Mouse (Mus musculus): ENCODE results near the gene Cadps2.

The Cadps2 gene

DNA sequence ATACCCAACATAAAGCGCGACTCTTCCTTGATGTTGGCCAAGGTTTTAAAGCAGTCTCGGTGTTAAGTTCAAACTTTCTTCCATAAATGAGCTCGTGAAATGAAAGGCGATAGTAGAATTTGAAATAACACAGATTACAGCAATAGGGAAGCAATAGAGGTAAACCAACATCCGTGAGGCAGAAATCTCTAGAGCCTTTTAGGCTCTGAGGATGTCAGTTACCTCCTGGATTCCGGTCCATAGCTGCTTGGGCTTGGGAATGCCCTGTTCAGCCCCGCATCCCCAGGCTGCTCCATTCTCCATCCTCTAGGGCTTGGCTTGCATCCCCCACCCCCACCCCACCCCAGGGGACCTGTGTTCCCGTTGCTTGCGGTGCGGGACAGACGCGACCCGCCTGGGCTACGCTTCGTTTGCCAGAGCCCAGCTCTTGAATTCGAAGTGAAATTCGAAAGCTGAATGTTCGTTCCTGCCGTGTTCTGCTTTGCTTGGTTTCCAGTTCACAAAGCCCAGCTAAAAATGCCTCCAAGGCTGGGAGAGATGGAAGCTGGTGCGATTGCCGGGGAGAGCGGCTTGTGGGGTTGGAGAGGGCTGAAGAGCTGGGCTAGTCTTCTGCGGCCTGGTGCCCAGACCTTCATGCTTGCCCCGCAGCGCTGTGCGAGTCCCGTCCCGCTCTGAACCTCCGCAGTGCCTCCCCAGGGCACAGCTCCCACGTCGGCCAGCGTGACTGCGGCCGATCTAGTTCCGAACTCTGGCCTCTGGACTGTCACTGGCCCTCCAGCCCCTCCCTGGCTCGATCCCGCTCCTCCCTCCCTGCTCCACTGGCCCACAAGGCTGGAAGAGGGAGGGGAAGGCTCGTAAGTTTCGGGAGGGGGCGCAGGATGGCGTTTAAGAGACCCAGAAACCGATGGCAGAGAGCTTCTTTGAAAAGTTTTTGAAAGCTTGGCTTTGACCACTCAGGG, 585.6 kb downstream of the Cadps2 start:
- DNase-seq (ENCODE audit: low read depth, low spot score), result no peak

DNA sequence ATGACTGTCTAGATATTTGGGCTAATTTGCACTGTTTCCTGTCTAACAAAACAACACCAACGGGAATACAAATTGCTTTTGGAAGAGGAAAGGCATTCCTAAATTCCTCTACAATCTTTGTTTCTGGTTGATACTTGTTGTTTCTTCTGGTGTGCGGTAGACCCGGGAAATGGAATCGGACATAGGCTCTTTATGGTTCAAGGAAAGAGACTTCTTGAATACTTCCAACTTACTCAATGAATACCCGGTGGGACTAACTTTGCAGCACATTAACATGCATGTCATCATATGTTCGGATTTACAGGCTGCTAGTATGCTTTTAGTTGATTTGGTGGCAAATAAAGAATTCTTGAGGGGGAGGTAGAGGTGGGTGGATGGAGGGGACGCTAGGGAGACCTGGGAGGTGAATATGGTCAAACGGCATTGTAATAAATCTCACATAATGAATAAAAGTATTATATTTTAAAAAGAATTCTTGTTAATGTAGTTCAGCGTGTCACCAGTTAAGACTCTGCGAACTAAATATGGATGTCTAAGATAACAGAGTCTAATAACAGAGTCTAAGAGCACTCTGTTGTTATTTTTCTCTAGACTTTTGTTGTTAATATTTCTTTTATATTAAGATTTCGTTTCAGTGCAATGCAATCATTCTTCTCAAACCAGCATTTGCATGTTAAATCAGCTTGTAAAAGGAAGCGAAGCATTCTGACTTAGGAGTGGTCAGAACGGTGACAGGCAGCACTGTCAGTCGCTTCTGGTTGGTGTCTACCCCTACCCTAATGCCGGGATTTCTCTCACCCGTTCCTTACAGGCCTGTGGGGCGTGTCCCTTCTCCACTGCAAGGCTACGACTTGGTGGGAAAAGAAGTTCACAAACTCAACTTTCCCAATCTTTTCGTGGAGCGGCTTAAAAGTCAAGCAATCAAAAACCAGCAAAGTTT, 586.8 kb downstream of the Cadps2 start:
- DNase-seq (ENCODE audit: low read depth, low spot score), result no peak

DNA sequence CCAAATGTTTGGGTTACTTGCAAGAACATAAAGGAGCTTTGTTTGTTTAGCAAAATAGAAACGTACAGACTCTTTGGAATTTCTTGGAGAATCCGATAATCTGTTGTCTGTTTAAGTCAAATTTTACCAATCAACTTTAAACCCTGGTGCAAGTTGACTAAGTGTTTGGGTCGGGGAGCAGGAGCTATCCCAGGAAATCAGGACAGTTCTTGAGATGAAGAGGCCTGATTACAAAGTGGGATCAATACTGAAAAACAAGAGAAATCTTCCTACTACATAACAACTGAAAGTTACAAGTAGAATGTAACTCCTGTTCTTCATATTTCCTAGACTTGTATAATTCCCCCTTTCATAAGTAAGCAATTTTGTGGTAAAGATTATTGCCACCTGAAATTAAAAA, 587.8 kb downstream of the Cadps2 start:
- DNase-seq (ENCODE audit: low read depth, low spot score), result no peak

DNA sequence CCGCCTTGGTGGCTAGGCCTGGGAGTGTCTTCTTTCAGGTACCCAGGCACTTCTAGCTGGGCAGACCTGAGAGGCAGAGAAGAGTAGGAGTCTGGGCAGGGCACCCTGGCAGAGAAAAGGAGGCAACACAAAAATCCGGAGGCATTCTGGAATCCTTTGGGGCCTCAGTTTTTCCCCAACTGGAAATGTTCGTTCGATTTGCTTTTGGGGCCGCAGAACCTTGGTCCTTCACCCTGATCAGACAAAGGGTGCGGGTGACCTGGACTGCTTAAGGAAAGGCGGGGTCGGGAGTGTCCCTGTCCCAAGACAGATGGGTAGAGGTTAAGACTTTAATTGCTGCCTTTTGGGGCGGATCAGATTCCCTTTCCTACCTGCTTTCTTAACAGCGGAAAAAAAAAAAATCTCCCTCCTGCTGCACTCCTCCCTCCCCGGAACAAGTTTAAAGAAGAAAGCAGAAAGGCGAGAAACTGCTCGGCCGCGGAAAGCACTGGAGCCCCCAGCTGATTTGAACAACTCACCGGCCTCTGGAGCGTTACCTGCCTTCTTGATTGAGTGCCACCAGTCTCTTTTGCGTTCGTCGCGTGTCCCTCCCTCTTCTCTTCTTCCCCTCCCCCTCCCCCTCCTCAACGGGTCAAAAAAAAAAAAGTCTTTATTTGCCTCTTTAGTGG, 588.8 kb downstream of the Cadps2 start:
- no peak for DNase-seq (ENCODE audit: low read depth, low spot score)

DNA sequence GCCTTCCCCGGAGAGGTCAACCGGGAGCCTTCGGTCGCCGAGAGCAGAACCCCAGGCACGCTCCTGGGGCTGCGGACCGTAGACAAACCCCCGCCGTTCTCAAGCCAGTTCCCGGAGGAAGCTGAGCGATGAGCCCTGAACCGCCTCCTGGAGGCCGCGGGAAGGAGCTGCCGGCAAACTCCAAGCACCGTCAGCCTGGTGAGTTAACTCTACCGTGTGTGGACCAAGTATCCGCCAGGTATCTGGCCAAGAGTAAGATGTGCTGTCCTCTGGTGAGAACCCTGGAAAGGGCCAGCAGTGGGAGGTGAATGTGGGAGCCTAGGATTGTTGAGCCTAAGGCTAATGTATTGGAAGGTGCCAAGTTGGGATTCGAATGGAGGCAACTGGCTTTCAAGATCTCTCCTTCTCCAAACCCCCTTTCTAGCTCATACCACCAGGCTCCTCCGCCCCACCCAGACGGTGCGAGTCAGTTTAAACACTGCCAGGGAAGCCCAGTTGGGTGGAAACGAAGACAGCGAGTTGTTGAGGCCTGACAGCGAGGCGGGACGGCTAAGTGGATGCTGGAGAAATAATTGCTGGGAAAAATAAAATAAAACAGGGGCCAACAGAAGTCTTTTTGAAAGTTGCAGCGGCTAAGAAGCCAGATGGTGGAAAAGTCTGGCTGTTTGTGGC, 589.5 kb downstream of the Cadps2 start:
- DNase-seq (ENCODE audit: low read depth, low spot score), result no peak

DNA sequence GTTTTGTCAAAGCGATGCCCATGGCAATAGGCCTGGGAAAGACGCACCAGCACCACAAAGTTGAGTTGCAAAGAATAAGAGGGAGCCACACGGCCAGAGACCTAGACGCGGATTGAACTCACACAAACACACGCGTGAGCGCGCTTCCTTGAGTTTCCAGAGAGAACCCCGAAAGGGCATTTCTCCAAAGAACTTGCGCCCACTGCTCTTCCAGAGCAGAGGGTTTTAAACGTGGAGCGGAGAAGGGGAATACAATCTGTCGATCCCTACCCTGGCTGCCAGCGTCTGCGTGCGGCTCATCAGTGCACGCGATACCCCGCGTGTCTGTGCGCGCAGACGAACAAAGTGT, 590.2 kb downstream of the Cadps2 start:
- no peak for DNase-seq (ENCODE audit: low read depth, low spot score)

DNA sequence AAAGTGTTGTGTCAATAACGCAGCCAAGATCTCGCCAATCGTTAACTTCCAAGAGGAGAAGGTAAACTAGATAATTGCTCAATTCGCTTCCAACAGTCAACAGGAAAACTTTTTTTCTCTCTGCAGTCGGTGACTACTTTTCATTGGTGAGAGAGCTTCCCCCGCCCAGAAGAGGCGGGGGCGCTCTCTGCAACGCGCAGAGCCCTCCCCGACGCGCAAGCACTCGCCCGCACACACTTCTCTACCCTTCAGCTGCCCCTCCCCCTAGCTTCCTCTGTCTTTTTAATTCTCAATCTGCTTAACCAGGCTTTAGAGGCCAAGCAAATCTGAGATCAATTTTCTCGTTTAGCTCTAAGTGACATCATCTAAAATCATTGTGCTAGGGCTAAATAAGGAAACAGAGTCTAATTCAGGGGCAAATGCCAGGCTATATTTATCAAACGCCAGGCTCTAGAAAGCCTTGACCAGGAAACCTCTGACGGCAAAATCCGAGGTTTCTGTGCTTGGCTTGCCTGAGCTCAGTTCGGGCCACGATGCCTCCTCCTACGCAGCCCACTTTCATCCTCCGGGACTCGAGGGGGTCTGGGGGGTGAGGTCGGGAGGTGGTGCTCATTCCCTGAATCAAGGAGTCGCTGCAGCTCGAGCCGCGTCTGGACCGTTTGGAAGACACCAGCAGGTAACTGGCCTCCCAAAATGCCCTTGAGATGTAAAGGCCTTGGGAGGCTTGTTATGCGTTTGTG, 590.7 kb downstream of the Cadps2 start, which contains the start of gene Fezf1:
Gene Fezf1, minus strand, starts transcription at position 50 of the 740 bp plus-strand sequence.
- no peak for DNase-seq (ENCODE audit: low read depth, low spot score)

DNA sequence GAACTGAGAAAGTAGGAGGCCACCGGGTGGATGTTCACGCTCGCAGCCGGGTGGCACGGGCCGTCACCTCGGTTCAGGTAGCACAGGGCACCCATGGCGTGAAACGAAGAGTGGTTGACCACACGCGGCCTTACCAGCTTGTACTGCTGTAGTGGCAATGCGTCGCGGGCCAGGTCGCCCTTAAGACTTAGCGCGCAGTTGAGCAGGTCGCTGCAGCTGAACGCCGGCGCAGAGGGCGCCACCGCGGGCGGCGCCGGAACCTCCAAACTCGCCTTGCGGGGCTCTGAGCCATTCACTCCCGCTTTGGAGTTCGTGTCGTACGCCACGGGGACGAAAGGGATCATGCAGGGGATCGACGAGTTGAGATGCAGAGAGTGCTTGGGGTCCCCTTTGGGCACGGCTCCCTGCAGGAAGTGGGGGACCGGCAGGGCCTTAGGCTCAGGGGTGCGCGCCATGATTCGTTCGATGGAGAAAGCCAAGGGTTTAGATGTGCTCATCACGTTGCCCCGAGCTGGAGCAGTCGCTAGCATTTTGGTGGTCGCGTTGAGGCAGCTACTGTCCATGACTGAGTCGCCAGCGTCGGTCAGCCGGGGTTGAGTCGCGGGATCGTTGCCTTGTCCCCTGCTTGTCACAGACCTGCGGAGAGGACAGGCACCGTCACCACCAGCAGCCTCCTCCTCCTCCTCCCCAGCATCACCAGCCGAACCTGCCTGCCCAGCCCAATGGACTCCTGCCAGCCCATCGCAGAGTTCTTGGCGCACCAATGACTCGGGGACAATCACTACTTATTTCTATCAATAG, 591.5 kb downstream of the Cadps2 start:
- no peak for DNase-seq (ENCODE audit: low read depth, low spot score)

DNA sequence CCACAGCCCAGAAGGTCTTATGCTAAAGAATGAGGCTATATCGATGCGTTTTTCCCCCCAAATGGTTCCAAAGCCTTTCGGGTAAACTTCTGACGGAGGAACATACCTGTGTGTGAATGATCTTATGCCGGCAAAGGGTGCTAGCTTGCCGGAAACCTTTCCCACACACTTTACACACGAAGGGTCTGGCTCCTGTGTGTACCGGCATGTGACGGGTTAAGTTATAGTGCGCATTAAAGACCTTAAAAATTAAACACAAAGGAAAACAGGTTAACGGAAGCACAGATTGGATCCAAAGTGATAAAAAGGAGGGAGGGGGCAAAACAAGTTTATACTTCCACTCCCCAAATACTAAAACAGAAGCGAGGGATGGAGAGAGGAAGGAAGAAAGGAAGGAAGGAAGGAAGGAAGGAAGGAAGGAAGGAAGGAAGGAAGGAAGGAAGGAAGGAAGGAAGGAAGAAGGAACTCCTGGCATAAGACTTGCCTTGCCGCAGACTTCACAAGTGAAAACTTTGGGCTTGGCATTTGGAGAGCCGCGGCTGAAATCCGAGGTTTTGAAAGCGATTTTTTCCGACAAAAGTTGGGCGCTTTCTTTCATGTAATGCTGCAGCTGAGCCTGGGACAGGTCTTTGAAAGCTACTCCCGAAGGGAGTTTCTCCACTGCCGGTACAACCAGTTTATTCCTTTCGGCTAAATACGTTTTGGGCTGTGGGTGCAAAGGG, 592.3 kb downstream of the Cadps2 start:
- DNase-seq (ENCODE audit: low read depth, low spot score), result no peak

DNA sequence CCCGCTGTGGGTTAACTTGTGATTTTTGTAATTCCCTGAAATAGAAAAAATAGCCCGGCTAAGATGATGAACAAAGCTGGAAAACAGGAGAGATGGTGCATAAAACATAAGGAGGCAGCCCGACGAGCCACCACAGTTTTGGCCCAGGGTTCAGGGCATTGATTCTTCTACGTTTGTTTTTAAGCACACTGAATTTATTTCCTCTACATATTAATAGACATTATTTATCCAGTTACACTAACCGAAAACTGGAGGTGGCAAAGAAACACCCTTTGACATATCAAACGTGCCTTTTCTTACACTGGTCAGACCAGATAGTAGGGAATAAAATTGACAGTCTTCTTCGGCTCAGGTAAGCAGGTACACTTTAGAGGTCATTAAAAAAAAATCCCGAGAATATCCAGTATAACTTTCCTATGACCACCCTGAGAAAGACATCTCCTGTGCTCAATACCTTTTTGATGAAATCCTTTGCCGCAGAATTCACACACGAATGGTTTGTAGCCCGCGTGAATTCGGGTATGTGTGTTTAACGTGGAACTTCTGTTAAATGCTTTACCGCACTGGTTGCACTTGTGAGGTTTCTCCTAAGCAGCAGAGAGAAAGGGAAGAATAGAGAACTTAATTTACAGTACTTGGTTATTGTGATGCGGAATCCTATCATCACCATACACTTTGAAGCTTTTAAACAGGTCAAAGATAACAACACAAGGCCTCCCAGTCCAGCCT, 593.0 kb downstream of the Cadps2 start:
- DNase-seq (ENCODE audit: low read depth, low spot score), result no peak

DNA sequence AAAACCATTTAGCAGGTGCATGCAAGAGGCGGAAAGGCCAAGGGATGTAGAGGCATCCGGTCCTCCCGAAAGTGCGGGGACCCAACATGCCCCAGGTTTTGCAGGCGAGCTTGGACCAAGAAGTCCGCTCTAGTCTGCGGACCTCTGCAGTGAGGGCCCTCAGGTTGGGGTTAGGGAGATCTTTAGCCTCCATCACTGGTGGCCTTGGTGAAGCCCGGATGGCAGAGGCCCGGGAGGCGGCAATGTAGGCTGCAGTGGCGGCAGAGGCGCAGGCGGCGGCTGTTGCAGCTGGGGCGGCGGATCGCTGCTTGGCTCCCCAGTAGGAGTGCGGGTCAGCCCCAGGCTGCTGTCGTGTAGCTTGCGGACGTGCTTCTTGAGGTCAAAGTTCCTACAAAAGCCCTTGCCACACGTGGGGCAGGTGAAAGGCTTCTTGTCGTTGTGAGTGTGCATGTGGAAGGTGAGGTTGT, 593.6 kb downstream of the Cadps2 start:
- no peak for DNase-seq (ENCODE audit: low read depth, low spot score)

DNA sequence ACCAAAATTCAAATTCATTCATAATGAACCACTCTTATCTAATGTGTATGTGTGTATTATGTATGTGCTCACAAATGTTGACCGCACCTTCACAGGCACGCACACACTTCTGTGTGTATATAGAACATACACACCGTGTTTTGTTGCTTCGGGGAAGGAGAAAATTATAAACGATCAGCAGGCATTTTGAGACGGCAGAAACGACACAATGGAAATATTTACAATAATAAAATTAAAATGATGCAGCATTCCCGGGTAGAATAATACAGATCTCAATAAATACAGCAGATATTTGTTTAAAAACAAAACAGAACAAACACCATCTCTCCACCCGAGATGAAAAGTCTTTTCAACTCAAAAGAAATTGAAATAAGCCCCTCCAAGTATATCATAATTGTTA, 594.1 kb downstream of the Cadps2 start:
- DNase-seq (ENCODE audit: low read depth, low spot score), result no peak

DNA sequence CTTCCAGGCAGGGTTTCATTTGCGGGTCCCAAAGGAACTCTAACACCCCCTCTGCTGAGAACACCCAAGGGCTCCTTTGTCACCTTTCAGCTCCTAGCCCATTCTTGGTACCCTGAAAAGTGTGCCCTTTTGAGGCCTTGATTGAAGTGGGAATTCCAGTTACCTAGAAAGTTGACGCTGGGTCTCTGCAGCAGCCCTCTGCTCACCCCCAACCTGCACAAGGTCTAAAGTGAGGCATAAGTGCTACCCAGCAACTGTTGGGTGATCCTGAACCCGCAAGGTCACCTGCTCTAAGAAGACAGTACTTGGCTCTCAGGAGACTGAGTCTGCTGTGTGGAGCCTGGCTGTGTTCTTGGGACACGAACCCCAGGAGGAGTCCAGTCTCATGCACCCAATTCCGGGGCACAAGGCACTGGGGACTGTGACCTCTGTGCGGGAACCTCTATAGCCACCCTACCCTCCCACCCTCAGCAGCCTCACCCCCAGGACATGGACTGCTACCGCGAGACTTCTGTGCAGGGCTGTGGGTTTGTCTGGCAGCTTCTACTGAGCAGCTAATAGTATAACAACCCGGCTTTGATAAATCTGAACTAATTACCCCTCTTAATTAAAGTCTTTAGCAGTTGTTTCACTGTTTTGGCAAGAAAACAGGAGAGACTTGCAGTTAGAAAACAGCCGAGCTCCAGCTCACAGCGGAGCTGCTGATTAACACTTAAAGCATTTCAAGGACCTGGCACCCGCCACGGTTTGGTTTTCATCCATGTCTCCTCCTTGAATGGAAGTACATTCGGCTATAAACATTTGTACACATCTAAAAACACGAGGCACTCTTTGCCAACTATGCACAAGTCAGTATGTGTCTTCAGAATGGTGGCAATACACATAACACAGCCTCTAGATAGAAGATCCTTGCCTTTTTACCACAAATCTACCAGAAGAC, 595.1 kb downstream of the Cadps2 start:
- no peak for DNase-seq (ENCODE audit: low read depth, low spot score)

All from 3T3-L1 (cell line).